Mouse (Mus musculus): Measurements from ENCODE around the gene Bmf. TPM values are rescaled to one million over a fixed set of nuclear protein-coding genes. Genes with fewer than 3 reads are reported as not detected.

Gene Bmf
- polyA plus RNA-seq, 1 experiment from 2014 or later, result 2.7 TPM

DNA sequence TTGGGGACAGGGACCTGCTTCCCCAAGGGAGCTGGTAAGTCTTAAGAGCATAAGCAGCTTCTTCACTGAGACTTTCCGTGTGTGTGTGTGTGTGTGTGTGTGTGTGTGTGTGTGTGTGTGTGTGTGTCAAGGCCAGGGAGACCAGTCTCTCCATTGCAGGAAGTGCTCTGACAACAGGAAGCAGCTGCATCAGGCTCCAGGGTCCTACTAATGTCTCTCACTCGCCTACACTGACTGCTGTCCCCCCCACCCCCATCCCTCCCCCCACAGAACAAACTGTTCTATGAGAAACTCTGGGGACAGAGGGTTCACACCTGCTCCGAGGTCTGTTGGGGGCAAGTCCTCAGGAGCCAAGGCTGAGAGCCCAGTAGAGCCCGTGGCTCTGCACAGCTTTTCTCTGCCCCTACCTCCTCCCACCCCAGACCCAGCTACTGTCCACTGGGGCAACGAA lies 58.2 kb downstream of the Bmf start:
- no peak overlapping the region for H3K9ac ChIP-seq
- no peak overlapping the region for H3K4me2 ChIP-seq
- 0 out of 2 replicates have a peak overlapping the region, but pooled peaks have one; percentile 65 for H3K27ac ChIP-seq (ENCODE audit: poor library complexity, severe bottlenecking)
- ATAC-seq (ENCODE audit: insufficient number of reproducible peaks, low FRiP score), result 0 out of 2 replicates have a peak, but pooled peaks have one; percentile 8
- H3K4me1 ChIP-seq (replicated peaks), result peaks cover 24% of the 10 kb centered on the region
- no peaks in the 10 kb centered on the region for H3K27me3 ChIP-seq (replicated peaks)
- peaks cover 7% of the 10 kb centered on the region; the same call in 1 of the 2 replicates for H3K9me3 ChIP-seq (replicated peaks)
- H3K4me3 ChIP-seq, result no peak overlapping the region
- WGBS, result 46% methylated on average over 5 of the region's 5 CpGs
- no peaks in the 10 kb centered on the region for H3K36me3 ChIP-seq

DNA sequence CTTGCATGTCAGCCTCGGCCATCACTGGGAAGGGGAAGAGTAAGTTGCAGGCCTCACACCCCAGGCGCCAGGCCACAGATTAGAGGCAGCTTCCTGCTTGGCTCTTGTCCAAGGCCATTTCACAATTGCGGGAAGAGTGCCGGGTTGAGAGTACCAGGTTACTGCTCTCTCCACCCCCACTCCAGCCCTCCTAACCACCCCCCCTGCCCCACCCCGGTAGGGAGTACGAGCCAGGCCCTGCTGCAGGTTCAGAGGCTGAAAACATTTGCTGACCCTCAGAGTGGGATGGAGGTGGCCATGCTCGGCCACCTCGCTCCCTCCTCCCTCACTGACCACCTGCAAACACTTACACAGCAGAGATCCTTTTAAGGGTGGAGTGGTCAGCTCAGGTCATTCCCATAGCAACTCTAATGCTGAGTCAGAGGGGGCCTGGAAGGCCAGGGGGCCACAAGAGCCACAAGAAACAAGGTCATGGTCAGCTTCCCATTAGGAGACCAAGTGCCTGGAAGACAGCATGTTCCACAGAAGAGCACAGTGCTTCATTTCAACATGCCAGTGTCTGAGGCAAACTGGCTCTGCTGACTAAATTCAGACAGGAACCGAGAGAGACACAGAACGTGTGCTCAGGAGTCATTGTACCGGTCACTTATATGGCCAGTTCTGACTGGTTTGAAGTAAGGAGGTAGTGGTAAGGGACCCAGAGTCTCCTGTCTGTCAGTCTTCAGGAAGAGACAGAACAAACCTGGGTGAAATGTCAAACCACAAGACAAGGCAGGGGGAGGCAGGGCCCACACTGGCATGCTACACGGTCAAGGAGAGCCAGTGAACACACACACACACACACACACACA lies 59.0 kb downstream of the Bmf start:
- H3K9me3 ChIP-seq (replicated peaks), result peaks cover 7% of the 10 kb centered on the region; the same call in 1 of the 2 replicates
- H3K4me1 ChIP-seq (replicated peaks), result peaks cover 24% of the 10 kb centered on the region
- peak; percentile 72 for ATAC-seq (ENCODE audit: insufficient number of reproducible peaks, low FRiP score)
- no peak overlapping the region for H3K4me2 ChIP-seq
- H3K27ac ChIP-seq (ENCODE audit: poor library complexity, severe bottlenecking), result peak overlapping the region; percentile 65
- H3K27me3 ChIP-seq (replicated peaks), result no peaks in the 10 kb centered on the region
- no peak overlapping the region for H3K4me3 ChIP-seq
- 0 out of 2 replicates have a peak overlapping the region, but pooled peaks have one; percentile 37 for H3K9ac ChIP-seq
- WGBS, result 29% methylated on average over 12 of the region's 12 CpGs
- no peaks in the 10 kb centered on the region for H3K36me3 ChIP-seq

GRCm38 (mm10) chr2:118487806-118488205 lies 61.7 kb downstream of the Bmf start:
- no peak overlapping the region for H3K4me3 ChIP-seq
- no peak for ATAC-seq (ENCODE audit: insufficient number of reproducible peaks, low FRiP score)
- H3K27me3 ChIP-seq (replicated peaks), result no peaks in the 10 kb centered on the region
- peaks cover 24% of the 10 kb centered on the region for H3K4me1 ChIP-seq (replicated peaks)
- no peak overlapping the region for H3K9ac ChIP-seq
- no peaks in the 10 kb centered on the region for H3K36me3 ChIP-seq
- H3K9me3 ChIP-seq (replicated peaks), result peaks cover 7% of the 10 kb centered on the region; the same call in 1 of the 2 replicates
- WGBS, result 69% methylated on average over 3 of the region's 3 CpGs
- no peak overlapping the region for H3K4me2 ChIP-seq
- no peak overlapping the region for H3K27ac ChIP-seq (ENCODE audit: poor library complexity, severe bottlenecking)

GRCm38 (mm10) chr2:118486933-118487332 lies 62.6 kb downstream of the Bmf start:
- WGBS, result 16% methylated on average over 12 of the region's 12 CpGs
- Histone ChIP-seq H3K4me1 (replicated peaks) (peaks cover 24% of the 10 kb centered on the region), H3K9me3 (replicated peaks) (peaks cover 7% of the 10 kb centered on the region; the same call in 1 of the 2 replicates), H3K9ac (no peak overlapping the region), H3K4me2 (no peak overlapping the region), H3K27ac (ENCODE audit: poor library complexity, severe bottlenecking) (no peak overlapping the region), H3K36me3 (no peaks in the 10 kb centered on the region), H3K4me3 (no peak overlapping the region), H3K27me3 (replicated peaks) (no peaks in the 10 kb centered on the region)
- no peak for ATAC-seq (ENCODE audit: insufficient number of reproducible peaks, low FRiP score)

- ATAC-seq (ENCODE audit: insufficient number of reproducible peaks, low FRiP score), result no peak
- no peak overlapping the region for H3K9ac ChIP-seq
- H3K27ac ChIP-seq (ENCODE audit: poor library complexity, severe bottlenecking), result no peak overlapping the region
- H3K27me3 ChIP-seq (replicated peaks), result no peaks in the 10 kb centered on the region
- peaks cover 10% of the 10 kb centered on the region for H3K4me1 ChIP-seq (replicated peaks)
- WGBS, result 78% methylated on average over 3 of the region's 3 CpGs
- no peak overlapping the region for H3K4me3 ChIP-seq
- no peaks in the 10 kb centered on the region for H3K36me3 ChIP-seq
- peaks cover 7% of the 10 kb centered on the region; the same call in 1 of the 2 replicates for H3K9me3 ChIP-seq (replicated peaks)
- H3K4me2 ChIP-seq, result no peak overlapping the region
These were observed 64.1 kb downstream of the Bmf start for GRCm38 (mm10) chr2:118485415-118485814.

GRCm38 (mm10) chr2:118484386-118484898 lies 65.0 kb downstream of the Bmf start:
- Histone ChIP-seq H3K9ac (no peak overlapping the region), H3K27ac (ENCODE audit: poor library complexity, severe bottlenecking) (no peak overlapping the region), H3K4me3 (no peak overlapping the region), H3K36me3 (no peaks in the 10 kb centered on the region), H3K27me3 (replicated peaks) (no peaks in the 10 kb centered on the region), H3K4me2 (no peak overlapping the region), H3K4me1 (replicated peaks) (no peaks in the 10 kb centered on the region; the same call in 1 of the 2 replicates), H3K9me3 (replicated peaks) (peaks cover 7% of the 10 kb centered on the region; the same call in 1 of the 2 replicates)
- 72% methylated on average over 9 of the region's 9 CpGs for WGBS
- no peak for ATAC-seq (ENCODE audit: insufficient number of reproducible peaks, low FRiP score)

- H3K9ac ChIP-seq, result no peak overlapping the region
- WGBS, result 73% methylated on average over 5 of the region's 5 CpGs
These were observed 66.5 kb downstream of the Bmf start for GRCm38 (mm10) chr2:118483032-118483431.

GRCm38 (mm10) chr2:118480886-118481285 lies 68.6 kb downstream of the Bmf start:
- no peaks in the 10 kb centered on the region for H3K9me3 ChIP-seq (replicated peaks)
- H3K9ac ChIP-seq, result no peak overlapping the region
- ATAC-seq (ENCODE audit: insufficient number of reproducible peaks, low FRiP score), result no peak
- WGBS, result 86% methylated on average over 7 of the region's 7 CpGs
- H3K27ac ChIP-seq (ENCODE audit: poor library complexity, severe bottlenecking), result no peak overlapping the region
- H3K4me2 ChIP-seq, result no peak overlapping the region
- no peak overlapping the region for H3K4me3 ChIP-seq
- H3K27me3 ChIP-seq (replicated peaks), result no peaks in the 10 kb centered on the region
- H3K4me1 ChIP-seq (replicated peaks), result peaks cover 12% of the 10 kb centered on the region
- peaks cover 16% of the 10 kb centered on the region for H3K36me3 ChIP-seq

More at GRCm38 (mm10) chr2:118483032-118483431, 66.5 kb downstream of the Bmf start:
- no peak for ATAC-seq (ENCODE audit: insufficient number of reproducible peaks, low FRiP score)
- Histone ChIP-seq H3K36me3 (no peaks in the 10 kb centered on the region), H3K4me2 (no peak overlapping the region), H3K27ac (ENCODE audit: poor library complexity, severe bottlenecking) (no peak overlapping the region), H3K4me3 (no peak overlapping the region), H3K4me1 (replicated peaks) (peaks cover 8% of the 10 kb centered on the region), H3K27me3 (replicated peaks) (no peaks in the 10 kb centered on the region), H3K9me3 (replicated peaks) (peaks cover 3% of the 10 kb centered on the region; the same call in 1 of the 2 replicates)

- no peaks in the 10 kb centered on the region for H3K9me3 ChIP-seq (replicated peaks)
- H3K27ac ChIP-seq (ENCODE audit: poor library complexity, severe bottlenecking), result peak within 1 kb of the TSS; percentile 85
- under 1% methylated on average over 35 of the region's 35 CpGs for WGBS
- peaks cover 12% of the 10 kb centered on the region for H3K4me1 ChIP-seq (replicated peaks)
- ATAC-seq (ENCODE audit: insufficient number of reproducible peaks, low FRiP score), result peak; percentile 92
- H3K4me3 ChIP-seq, result peak within 1 kb of the TSS; percentile 96
- peaks cover 26% of the 10 kb centered on the region for H3K36me3 ChIP-seq
- H3K9ac ChIP-seq, result peak within 1 kb of the TSS; percentile 90
- H3K27me3 ChIP-seq (replicated peaks), result no peaks in the 10 kb centered on the region
- H3K4me2 ChIP-seq, result peak within 1 kb of the TSS; percentile 86
These were observed 70.0 kb downstream of the Bmf start, which contains the start of gene Srp14 for GRCm38 (mm10) chr2:118479550-118479909. Srp14 (minus strand) TSS chr2:118479711.

- peak overlapping the region; percentile 96 for H3K4me3 ChIP-seq
- H3K4me1 ChIP-seq (replicated peaks), result peaks cover 12% of the 10 kb centered on the region
- H3K27ac ChIP-seq (ENCODE audit: poor library complexity, severe bottlenecking), result peak overlapping the region; percentile 85
- no peaks in the 10 kb centered on the region for H3K9me3 ChIP-seq (replicated peaks)
- no peaks in the 10 kb centered on the region for H3K27me3 ChIP-seq (replicated peaks)
- ATAC-seq (ENCODE audit: insufficient number of reproducible peaks, low FRiP score), result peak; percentile 67; the same call in 1 of the 2 replicates
- WGBS, result 2% methylated on average over 52 of the region's 52 CpGs
- peak overlapping the region; percentile 90 for H3K9ac ChIP-seq
- peaks cover 32% of the 10 kb centered on the region for H3K36me3 ChIP-seq
- H3K4me2 ChIP-seq, result peak overlapping the region; percentile 86
These were observed 70.5 kb downstream of the Bmf start for GRCm38 (mm10) chr2:118478833-118479549.

Measured in heart, embryonic 12.5 days (tissue).